Mouse (Mus musculus): ENCODE results near the gene Fgfbp1. TPM values are rescaled to one million over a fixed set of nuclear protein-coding genes. Genes with fewer than 3 reads are reported as not detected.
A peak's percentile ranks its signal among the peaks of the same experiment; 100 is the strongest.

The Fgfbp1 gene
- polyA plus RNA-seq, 1 experiment from 2014 or later = 0.08 TPM

DNA sequence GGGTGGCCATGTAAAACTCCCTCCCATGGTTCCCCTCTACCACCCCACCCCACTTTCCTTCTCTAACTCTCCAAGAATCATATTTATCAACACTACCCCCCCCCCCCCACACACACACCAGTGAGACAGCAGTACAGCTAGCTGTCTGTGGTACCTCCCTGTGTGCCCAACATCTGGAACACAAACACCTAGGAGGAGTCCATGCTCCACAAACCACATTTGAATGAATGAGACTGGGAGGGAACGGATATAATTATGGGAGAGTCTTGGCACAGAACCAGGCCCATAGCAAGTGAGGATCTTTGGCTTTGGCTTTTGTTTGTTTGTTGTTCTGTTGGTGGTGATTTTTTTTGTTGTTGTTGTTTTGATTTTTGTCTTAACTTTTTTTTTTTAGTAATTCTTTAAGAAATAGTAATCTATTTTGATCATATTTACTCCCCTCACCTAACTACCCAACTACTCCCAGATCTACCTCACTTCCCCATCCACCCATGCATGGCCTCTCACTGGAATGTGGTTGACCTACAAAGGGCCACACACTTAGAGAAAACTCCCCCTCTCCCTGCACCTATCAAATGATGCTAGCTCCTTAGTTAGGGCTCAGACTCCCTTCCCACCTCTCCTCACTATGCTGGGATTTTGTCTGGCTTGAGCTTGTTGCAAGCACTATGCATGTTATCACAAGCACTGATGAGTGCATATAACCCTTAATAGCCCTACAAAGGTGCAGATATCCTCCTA, 4.6 kb downstream of the Fgfbp1 start:
- no peak for ATAC-seq
- POLR2A ChIA-PET = no interaction called here
- TF ChIP-seq CTCF (IDR thresholded peaks at IDR 0.05) = no peak
- in situ Hi-C loops (cut with MboI; ENCODE audit: low pct_unique_long_range_greater_than_20kb) = loop anchor here (5.0 kb wide), 1 partner anchor 50 kb away; no protein-coding TSS in a partner anchor
- DNase-seq (ENCODE audit: low read depth, low spot score) = no peak
- CTCF ChIA-PET = interaction anchor here (0.7 to 1.2 kb wide), 2 partner anchors 34 to 43 kb away, joined by 3 to 4 read pairs; no protein-coding TSS in a partner anchor
- no peaks in the 10 kb centered on the region for H3K27me3 ChIP-seq

DNA sequence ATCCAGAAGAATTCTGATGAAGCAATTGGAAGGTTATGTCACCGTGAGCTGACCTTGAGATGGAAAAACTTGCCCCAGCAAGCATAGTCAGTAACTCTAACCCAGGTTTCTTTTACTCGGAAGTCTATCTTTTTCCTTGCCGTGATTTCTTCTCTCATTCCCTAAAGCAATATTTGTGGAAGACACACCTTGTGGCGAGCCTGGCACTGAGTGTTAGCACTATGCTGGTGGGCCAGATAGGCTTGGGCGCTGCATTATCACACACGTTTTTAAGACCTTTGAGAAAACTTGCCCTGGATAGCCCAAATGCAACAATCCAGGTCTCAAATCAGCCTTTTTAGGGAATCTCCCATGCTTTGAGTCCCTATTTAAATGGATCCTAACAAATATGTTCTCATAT, 7.4 kb downstream of the Fgfbp1 start:
- CTCF ChIA-PET = no interaction called here
- no peaks in the 10 kb centered on the region for H3K27me3 ChIP-seq
- DNase-seq (ENCODE audit: low read depth, low spot score) = no peak
- POLR2A ChIA-PET = no interaction called here
- ATAC-seq = no peak
- in situ Hi-C loops (cut with MboI; ENCODE audit: low pct_unique_long_range_greater_than_20kb) = no loop called here
- TF ChIP-seq CTCF (IDR thresholded peaks at IDR 0.05) = no peak

DNA sequence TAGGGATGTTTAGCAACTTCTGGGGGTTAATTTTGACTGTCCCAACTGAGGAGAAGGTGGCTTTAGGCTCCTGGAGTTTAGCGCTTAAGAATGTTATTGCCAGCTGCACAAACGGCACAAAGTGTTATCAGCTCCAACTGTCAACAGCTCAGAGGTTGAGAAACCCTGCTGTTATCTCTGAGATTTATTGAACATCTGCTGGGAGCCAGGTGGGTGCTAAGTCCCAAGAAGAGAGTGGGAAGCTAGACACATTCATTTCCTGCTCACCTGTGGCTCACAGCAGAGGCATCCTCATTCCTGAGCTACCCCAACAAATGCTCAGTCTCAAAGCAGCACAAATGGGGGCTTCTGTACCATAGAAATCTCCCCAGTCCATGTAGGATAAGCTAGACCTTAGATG, 10.4 kb downstream of the Fgfbp1 start:
- ChIA-PET POLR2A (no interaction called here), CTCF (interaction anchor here (1.6 kb wide), 1 partner anchor 8 kb away, joined by 4 read pairs; no protein-coding TSS in a partner anchor)
- no peak for TF ChIP-seq CTCF (IDR thresholded peaks at IDR 0.05)
- no peak for DNase-seq (ENCODE audit: low read depth, low spot score)
- ATAC-seq = no peak
- in situ Hi-C loops (cut with MboI; ENCODE audit: low pct_unique_long_range_greater_than_20kb) = no loop called here
- no peaks in the 10 kb centered on the region for H3K27me3 ChIP-seq

DNA sequence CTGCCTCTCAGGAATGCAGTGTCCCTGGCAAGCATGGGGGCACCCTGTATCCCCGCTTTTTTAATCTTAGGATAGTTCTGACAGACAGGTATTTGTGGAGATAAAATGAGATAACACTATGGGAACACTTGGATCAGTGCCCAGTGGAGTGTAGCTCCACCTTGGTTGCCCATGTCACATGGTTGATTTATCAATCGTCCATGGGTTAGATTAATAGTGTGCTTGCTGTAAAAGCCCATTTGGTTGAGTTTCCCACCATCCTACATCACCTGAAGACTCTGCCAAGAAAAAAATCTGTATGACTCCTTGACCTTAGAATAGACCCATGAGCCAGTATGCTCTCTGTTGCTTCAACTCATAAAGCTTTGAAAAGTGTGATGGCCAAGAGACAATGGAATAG, 11.0 kb downstream of the Fgfbp1 start:
- TF ChIP-seq CTCF (IDR thresholded peaks at IDR 0.05) = no peak
- ATAC-seq = no peak
- H3K27me3 ChIP-seq = no peaks in the 10 kb centered on the region
- ChIA-PET POLR2A (no interaction called here), CTCF (interaction anchor here (1.6 kb wide), 1 partner anchor 8 kb away, joined by 4 read pairs; no protein-coding TSS in a partner anchor)
- in situ Hi-C loops (cut with MboI; ENCODE audit: low pct_unique_long_range_greater_than_20kb) = no loop called here
- no peak for DNase-seq (ENCODE audit: low read depth, low spot score)

DNA sequence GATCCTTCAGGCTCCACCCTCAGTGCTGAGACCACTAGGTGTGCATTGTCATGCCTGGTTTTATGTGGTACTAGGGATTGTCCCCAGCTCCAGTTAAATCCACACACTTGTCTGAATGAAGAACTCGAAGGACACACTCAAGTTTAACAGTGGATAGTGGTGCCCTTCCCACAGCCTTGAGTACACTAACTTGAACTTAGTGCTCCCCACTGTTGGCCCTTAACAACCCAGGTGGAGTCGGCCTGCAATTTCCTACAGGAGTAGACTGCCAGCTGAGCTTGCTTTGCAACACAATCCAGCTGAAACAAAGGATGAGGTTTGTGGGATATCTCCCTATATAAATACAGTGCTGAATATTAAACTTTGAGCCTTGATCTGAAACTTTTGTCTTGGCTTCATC, 12.9 kb downstream of the Fgfbp1 start:
- DNase-seq (ENCODE audit: low read depth, low spot score) (no peak), ATAC-seq (no peak)
- TF ChIP-seq CTCF (IDR thresholded peaks at IDR 0.05) = no peak
- ChIA-PET POLR2A (no interaction called here), CTCF (no interaction called here)
- no peaks in the 10 kb centered on the region for H3K27me3 ChIP-seq
- in situ Hi-C loops (cut with MboI; ENCODE audit: low pct_unique_long_range_greater_than_20kb) = no loop called here

DNA sequence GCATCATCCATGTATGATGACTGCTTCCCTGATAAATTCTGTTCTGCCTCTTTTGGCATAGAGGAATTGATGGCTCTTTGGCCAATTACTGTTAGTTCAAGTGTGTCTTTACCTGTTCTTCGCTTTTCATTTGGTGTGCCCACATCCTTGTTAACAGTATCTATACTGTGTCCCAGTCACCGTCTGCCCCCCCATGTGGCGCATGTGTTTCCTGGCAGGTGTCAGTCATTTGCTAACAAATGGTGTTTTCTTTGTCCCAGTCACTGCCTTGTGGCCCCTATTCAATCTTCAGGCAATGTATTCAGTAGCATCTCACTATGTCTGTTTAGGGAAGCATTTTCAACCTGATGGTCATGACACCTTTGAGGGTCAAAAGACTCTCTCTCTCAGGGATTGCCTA, 20.5 kb downstream of the Fgfbp1 start:
- TF ChIP-seq CTCF (IDR thresholded peaks at IDR 0.05) = no peak
- ATAC-seq (no peak), DNase-seq (ENCODE audit: low read depth, low spot score) (no peak)
- POLR2A ChIA-PET = no interaction called here
- CTCF ChIA-PET = interaction anchor here (1.5 kb wide), 2 partner anchors 8 to 37 kb away, joined by 3 to 4 read pairs; no protein-coding TSS in a partner anchor
- no peaks in the 10 kb centered on the region for H3K27me3 ChIP-seq
- in situ Hi-C loops (cut with MboI; ENCODE audit: low pct_unique_long_range_greater_than_20kb) = no loop called here

DNA sequence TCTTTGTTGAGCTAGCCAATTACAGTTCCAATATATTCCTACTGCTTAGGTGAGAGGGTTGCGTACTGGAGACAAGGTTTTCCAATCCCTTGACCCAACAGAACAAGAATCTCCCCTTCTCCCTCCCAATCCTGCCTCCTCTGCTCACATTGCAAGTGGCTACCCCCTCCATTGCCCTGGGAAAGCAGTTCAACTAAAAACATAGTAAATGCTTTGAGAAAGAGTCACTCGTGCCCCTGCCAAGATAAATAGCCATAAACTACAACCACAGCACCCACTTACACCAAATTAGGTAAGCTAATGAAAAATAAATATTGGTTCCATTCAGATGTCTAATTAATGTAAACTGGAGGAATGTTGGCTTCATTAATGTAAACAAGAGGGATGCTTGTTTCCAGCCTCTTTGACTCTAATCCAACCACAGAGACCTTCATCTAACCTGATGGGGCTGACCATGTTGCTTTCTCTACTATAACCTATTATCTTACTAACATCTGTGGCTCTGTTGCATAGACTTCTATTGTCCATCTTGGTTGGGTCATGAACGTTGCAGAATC, 21.6 kb downstream of the Fgfbp1 start:
- H3K27me3 ChIP-seq = no peaks in the 10 kb centered on the region
- ChIA-PET POLR2A (no interaction called here), CTCF (interaction anchor here (0.7 to 1.5 kb wide), 2 partner anchors 7 to 23 kb away, joined by 3 to 4 read pairs; no protein-coding TSS in a partner anchor)
- TF ChIP-seq CTCF (IDR thresholded peaks at IDR 0.05) = no peak
- DNase-seq (ENCODE audit: low read depth, low spot score) (peak; percentile 61), ATAC-seq (peak; percentile 90)
- in situ Hi-C loops (cut with MboI; ENCODE audit: low pct_unique_long_range_greater_than_20kb) = no loop called here

DNA sequence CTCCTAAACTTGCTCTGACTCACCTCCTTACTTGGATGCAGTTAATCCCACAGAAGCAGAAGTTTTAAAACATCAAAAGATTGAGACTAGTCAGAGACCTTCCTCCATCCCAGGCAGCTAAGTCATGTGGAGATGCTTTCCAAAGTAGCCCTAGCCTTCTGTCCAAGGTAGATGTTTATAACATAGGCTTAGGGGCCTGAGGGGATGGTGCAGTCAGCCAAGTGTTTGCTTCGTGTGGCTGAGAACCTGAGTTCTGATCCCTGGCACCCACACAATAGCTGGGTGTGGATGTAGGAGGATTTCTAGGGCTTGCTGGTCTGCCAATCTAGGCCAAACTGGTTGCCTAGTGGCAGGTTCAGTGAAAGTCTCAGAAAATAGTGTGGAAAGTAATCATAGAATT, 28.3 kb downstream of the Fgfbp1 start:
- POLR2A ChIA-PET = interaction anchor here (1.6 kb wide), 1 partner anchor 21 kb away, joined by 3 read pairs; no protein-coding TSS in a partner anchor
- CTCF ChIA-PET = interaction anchor here (1.1 kb wide), 2 partner anchors 7 to 29 kb away, joined by 3 to 4 read pairs; no protein-coding TSS in a partner anchor
- in situ Hi-C loops (cut with MboI; ENCODE audit: low pct_unique_long_range_greater_than_20kb) = no loop called here
- TF ChIP-seq CTCF (IDR thresholded peaks at IDR 0.05) = no peak
- no peaks in the 10 kb centered on the region for H3K27me3 ChIP-seq
- no peak for ATAC-seq
- DNase-seq (ENCODE audit: low read depth, low spot score) = peak; percentile 12

DNA sequence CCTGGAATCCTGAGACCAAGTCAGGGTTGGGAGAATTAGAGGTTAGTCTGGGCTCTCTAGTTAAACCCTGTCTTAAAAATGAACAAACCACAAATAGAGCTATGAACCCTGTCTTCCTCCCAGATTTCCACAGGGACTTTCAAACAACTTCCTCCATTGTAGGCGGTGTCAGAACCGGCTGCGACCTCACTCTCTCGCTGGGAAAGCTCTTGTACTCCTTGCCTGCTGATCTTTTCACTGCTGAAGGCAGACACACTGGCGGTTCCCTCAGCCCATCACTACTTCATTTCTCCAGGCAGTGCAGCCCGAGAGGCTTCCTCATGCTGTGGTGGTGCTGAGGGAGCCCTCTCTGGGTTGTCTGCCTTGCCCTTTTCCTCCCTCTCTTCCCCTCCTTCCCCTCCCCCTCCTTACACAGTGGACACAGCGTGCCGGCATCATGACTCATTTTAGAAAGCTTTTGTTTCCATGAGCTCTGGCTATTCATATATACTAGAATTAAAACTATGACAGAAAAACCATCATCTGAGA, 32.8 kb downstream of the Fgfbp1 start:
- DNase-seq (ENCODE audit: low read depth, low spot score) (peak; percentile 68), ATAC-seq (peak; percentile 90)
- no peak for TF ChIP-seq CTCF (IDR thresholded peaks at IDR 0.05)
- in situ Hi-C loops (cut with MboI; ENCODE audit: low pct_unique_long_range_greater_than_20kb) = no loop called here
- H3K27me3 ChIP-seq = no peaks in the 10 kb centered on the region
- ChIA-PET CTCF (interaction anchor here (0.8 to 2.0 kb wide), 6 partner anchors 15 to 320 kb away, joined by 3 to 13 read pairs (median 5); no protein-coding TSS in a partner anchor), POLR2A (interaction anchor here (1.6 kb wide), 1 partner anchor 9 kb away, joined by 4 read pairs; no protein-coding TSS in a partner anchor)

DNA sequence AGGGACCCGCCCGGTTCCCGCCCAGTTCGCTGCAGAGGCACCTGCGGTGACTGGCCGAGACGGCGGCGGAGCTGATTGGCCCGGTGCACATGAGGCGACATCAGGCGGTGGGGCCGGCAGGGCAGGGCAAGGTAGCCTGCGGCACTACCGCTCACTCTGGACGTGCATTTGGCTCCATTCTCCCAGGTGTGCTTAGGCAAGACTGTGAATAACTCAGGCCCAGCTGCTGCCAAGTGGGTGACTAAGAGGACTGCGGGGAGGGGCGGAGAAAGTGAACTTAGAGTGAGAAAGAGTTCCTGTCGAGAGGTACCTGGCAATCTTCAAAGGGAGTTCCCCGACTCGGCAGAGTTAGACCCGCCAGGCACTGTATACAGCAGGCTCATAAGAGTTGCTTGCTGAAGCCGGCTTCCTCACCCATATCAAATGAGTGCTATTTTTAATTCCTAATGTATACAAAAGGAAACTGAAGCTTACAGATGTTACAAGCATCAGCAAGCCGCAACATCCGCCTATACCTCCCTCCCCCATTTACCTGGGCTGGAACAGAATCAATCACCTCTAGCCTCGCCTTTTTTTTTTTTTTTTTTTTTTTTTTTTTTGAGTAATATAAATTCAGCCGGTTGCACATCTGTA, 33.4 kb downstream of the Fgfbp1 start:
- H3K27me3 ChIP-seq = no peaks in the 10 kb centered on the region
- in situ Hi-C loops (cut with MboI; ENCODE audit: low pct_unique_long_range_greater_than_20kb) = no loop called here
- peak; percentile 47 for DNase-seq (ENCODE audit: low read depth, low spot score)
- ATAC-seq = peak; percentile 57
- POLR2A ChIA-PET = no interaction called here
- CTCF ChIA-PET = interaction anchor here (0.8 to 2.0 kb wide), 6 partner anchors 15 to 320 kb away, joined by 3 to 13 read pairs (median 5); no protein-coding TSS in a partner anchor
- TF ChIP-seq CTCF (IDR thresholded peaks at IDR 0.05) = no peak
